Mouse (Mus musculus) kidney, adult 8-10 months (tissue): ENCODE results near the gene Plce1.

Source experiments
- DNase-seq, 2 experiments: peaks; one replicate each; pipeline ENCODE4 v3.0.0; 2022

Plce1 gene

GRCm38 (mm10) chr19:38480731-38481621 lies at the start of gene Plce1:
TSS of gene Plce1 (plus strand) at chr19:38481109.
- no peak for DNase-seq

GRCm38 (mm10) chr19:38431326-38431725 lies 49.6 kb upstream of the Plce1 start:
- no peak for DNase-seq

GRCm38 (mm10) chr19:38432021-38432420 lies 48.9 kb upstream of the Plce1 start:
- DNase-seq: no peak

GRCm38 (mm10) chr19:38433381-38433780 lies 47.5 kb upstream of the Plce1 start:
- DNase-seq: no peak

- no peak for DNase-seq
Observed at GRCm38 (mm10) chr19:38435221-38435620, 45.7 kb upstream of the Plce1 start.

- no peak for DNase-seq
Observed at GRCm38 (mm10) chr19:38441860-38442259, 39.0 kb upstream of the Plce1 start.

- no peak for DNase-seq
Observed at GRCm38 (mm10) chr19:38445758-38446157, 35.2 kb upstream of the Plce1 start.

- DNase-seq: no peak
Observed at GRCm38 (mm10) chr19:38455228-38455627, 25.7 kb upstream of the Plce1 start.

GRCm38 (mm10) chr19:38458996-38459395 lies 21.9 kb upstream of the Plce1 start:
- no peak for DNase-seq

GRCm38 (mm10) chr19:38460696-38461095 lies 20.2 kb upstream of the Plce1 start:
- DNase-seq: no peak

- DNase-seq: no peak
Observed at GRCm38 (mm10) chr19:38470257-38470893, 10.5 kb upstream of the Plce1 start.

- DNase-seq: no peak
Observed at GRCm38 (mm10) chr19:38475394-38475793, 5.5 kb upstream of the Plce1 start.

GRCm38 (mm10) chr19:38478286-38478685 lies 2.6 kb upstream of the Plce1 start:
- DNase-seq: no peak

GRCm38 (mm10) chr19:38478948-38479347 lies 2.0 kb upstream of the Plce1 start:
- DNase-seq: no peak

- no peak for DNase-seq
Observed at GRCm38 (mm10) chr19:38479473-38479872, 1.4 kb upstream of the Plce1 start.

GRCm38 (mm10) chr19:38480156-38480720 lies 671 bp upstream of the Plce1 start:
- no peak for DNase-seq

GRCm38 (mm10) chr19:38481906-38482305 lies 997 bp downstream of the Plce1 start:
- no peak for DNase-seq

- DNase-seq: no peak
Observed at GRCm38 (mm10) chr19:38482406-38483181, 1.7 kb downstream of the Plce1 start.

- DNase-seq: no peak
Observed at GRCm38 (mm10) chr19:38485779-38486555, 5.1 kb downstream of the Plce1 start.

- no peak for DNase-seq
Observed at GRCm38 (mm10) chr19:38487501-38487900, 6.6 kb downstream of the Plce1 start.

GRCm38 (mm10) chr19:38488103-38488912 lies 7.4 kb downstream of the Plce1 start:
- DNase-seq: no peak
